Mouse (Mus musculus) kidney, adult 18-20 months (tissue): ENCODE measurements at regions not wholly inside any gene's neighbourhood (a gene's known extent, or its start where the extent isn't known, plus 50 kb on each side); places are given as distances from the start of the nearest gene placed in this dataset.

Experiments
- DNase-seq: peaks from one replicate; pipeline ENCODE4 v3.0.0; 2021

DNA sequence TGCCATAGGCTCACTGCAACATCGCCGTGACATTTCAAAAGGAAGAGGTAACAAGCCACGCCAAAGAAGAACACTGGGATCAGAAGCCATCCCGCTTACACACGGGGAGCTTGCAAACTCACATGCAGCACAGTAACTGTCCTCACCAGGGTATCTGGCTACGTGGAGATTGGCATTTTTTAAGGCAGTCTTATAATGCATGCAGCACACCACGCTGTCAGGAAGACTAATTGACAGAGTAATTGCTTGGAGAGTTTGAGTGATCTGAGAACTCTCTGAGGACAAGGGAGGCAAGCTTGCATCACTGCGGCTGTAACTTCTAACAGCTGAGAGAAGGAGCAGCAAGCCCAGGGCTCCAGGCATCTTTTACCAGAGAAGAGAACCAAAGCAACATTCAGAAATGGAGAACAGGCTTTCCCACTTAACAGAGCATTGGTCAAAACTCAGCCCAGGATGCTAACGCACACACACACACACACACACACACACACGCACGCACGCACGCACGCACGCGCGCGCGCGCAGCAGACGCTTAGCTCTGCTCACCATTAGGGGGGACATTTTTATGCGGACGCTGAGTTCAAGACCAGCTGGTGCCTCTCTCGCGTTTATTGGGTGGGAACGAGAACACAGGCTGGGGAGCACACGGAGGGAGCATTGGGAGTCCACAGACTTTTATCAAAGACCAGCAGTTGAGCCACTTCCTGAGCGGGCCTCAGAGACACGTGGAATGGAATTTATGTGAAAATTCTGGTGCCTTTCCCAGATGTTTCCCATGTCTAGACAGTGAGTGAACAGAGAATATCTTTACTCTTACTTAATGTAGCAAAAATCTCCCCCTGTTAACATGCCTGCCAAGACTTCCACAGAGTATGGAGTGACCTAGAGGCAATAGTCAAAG is 66.6 kb downstream of the 1700129C05Rik start:
- no peak for DNase-seq

DNA sequence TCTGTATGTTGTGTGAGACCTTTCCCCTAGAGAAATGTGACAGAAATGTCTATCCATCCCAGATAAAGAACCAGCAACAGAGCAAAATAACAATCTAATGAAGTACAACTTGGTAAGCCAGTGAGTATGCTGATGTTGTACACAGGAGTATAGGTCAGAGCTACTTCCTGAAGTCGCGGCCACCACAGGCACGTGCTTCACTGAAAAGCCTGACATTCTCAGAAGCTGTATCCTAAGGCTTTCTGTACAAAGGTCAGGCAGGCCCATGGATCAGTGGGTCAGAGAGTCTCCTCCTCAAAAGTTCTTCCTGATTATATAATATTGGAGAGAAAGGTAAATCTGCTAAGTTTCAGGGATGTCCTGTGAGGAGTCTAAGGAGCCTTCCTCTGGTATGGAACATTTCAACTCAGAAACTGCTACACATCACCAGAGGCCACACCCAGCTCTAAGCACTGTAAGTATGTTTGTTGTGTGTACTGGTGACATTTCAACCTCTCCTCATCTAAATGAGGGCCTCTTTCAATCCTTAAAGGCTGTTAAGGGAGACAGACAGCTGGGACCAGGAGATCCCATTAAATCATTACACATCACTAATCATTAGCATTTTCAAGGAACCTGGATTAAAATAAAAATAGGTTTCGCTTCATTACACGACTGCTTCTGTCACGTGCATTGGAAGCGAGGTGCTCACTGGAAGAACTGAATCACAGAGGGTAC is 70.2 kb downstream of the 1700129C05Rik start:
- no peak for DNase-seq

DNA sequence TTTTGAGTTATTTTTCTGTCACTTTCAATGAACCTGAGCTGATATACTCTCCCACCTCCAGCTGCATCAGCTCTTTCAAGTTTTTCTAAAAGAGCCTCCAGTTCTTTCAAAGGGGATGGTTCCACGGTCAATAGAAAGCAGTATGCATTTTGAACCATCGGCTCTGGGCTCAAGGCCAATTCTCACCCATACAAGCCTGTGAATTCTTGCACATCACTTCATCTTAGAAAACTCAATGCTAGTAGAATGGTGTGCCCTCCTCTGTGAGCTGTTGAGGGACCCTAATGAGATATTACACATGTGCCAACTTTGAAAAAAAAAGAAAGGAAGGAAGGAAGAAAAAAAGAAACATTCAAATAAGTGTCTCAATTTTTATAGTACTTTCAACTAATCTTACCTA is 72.6 kb downstream of the 1700129C05Rik start:
- DNase-seq = no peak

DNA sequence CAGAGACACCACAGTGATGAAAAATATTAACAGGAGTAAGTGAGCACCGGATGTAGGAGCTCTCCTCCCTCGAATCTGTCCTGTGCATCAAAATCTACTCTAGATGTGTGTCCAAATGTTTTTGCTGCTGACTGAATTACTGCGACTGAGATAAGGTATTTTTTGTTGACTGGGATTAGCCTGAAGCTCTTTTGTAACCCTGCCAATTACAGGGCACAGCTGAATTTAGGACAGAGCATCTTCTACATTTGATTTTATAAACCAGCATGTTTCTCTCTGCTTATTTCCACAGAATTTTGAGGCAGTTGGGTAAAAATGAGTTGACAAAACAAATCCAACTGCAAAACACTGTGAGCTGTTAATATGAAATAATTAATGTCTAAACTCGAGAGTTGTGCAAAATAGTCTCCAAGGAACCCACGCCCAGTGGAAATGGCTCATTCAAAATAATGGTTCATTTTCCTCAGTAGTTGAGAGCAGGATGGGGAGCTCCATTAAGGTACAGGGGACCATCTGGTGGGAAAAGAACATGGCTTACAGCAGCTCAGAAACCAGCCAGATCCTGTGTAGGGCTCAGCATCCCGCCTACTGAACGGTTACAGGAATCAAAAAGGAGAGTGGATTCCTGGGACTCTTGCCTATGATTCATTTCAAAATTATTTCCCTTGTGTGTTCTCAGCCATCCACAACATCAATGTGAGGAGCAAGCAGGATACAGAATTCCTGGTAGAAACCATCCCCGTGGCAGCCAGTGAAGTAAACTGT is 76.1 kb downstream of the 1700129C05Rik start:
- no peak for DNase-seq

DNA sequence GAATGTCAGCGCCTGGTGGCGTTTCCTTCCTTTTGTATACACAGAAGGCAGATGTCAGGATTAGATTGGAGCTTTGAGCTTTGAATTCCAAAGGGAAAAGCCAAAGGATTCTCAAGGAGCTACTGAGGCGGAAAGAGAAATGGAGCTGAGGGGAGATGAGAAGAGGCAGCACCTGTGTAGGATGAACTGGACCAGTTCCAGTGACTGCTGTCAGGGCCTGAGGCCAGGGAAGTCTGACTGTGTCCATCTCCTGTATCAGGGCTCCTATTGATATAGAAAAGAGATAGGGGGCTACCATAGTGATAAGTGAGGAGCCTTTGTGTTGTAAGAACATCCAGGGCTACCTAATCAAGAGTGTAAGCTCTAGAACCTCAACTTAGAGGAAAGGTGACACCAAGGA is 79.5 kb downstream of the 1700129C05Rik start:
- DNase-seq = no peak

DNA sequence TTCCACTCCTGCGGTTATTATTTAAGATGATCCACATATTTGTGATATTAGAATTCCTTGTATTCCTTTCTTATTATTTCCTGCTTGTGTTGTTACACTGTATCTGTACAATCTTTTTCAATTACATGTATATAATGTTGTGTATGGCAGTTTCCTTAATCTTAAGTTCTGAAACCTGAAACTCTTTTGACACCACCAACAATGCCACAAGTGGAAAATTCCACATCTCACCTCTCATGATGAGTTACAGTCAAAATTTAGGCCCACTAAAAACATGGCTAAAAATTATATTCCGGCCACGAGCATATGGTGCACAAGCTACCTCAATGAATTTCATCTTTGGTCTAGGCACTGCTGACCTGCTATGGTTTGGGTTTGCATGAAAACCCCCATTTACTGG is 85.9 kb downstream of the 1700129C05Rik start:
- DNase-seq = no peak

DNA sequence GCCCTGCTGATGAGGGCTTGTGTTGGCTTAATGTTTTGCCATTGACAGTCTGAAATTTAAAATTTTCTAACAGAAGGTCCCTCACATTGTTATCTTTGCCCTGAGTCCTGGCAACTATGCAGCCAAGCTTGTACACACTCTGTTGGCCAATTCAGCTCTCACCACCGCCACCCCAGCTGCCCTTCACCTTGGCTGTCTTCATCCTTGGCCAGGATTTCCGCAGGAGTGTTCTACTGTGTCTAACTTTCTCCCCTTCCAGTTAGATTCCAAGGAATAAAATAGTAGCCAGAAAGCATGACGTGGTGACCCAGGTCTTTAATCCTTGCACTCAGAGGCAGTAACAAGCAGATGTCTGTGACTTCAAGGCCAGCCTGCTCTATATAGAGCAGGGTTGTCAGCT is 87.4 kb downstream of the 1700129C05Rik start:
- DNase-seq = peak; percentile 10

DNA sequence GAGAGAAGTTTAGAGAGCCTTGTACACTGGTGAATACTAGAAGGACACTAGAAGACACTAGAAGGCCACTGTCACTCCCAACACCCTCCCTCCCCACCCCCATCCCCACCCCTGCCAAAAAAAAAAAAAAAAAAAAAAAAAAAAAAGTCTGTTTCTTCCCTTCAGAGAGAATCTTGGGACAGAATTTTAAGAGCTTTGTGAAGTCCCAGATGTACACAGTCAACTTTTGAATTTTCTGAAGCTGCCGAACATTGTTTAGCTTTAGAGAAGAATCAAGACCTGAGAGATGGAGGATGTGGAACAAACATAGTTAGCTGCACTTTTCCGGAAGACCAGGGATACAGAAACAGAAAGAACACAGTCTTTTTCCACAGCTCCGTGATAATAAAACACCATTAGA is 90.3 kb downstream of the 1700129C05Rik start:
- no peak for DNase-seq

DNA sequence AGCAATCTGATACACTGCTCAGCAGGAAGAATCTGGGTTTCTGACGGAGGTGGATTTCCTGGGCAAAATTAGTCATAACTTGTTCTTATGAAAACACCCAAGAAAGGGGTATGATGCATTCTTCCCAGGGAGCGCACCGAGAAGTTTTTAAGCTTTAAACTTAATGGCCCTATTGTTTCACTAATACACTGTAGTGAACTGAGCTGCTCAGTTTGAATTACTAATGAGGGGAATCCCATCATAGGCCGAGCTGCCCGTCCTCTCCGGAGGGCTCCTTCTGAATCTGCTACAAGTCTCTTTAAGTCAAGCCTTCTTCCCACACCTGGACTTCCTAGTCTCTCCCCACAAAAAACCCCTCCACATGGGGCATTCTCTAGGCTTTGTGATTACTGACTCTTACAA is 91.2 kb downstream of the 1700129C05Rik start:
- DNase-seq = no peak

DNA sequence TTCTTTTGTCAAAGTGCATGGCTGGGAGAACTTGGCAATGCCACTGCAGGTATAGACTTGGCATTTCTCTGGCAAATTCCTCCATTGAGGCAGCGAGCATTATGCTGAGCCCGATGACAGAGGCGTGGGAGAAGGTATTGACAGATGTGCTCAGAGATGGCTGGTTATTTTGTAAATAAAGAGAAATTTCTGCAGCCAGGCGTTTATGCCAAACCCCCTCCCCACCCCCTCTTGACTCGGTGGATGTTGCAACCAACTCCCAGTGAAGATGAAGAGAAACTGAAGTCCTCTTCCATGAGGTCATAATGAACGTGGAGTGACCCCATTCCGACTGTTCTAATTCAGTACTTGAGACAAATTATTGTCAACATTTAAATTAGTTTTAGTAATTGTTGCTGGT is 97.0 kb downstream of the 1700129C05Rik start:
- no peak for DNase-seq

DNA sequence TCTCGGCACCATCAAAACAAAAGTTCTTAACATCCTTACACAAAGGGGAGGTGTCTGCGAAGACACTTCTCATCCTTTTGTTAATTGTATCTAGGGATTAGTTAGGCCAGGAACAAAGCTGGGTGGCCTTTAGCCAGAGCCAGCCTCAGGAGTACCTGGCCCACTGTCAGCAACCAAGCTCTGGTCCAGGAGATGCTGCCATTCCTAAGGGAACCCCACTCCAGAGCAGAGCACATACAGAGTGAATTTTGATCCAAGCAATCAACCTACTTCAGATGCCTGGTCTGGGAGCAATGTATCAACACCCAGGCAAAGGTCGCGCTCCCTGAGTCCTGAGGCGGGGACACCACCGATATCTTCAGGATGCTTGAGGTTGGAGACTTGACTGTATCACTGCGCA is 97.5 kb downstream of the 1700129C05Rik start:
- no peak for DNase-seq

DNA sequence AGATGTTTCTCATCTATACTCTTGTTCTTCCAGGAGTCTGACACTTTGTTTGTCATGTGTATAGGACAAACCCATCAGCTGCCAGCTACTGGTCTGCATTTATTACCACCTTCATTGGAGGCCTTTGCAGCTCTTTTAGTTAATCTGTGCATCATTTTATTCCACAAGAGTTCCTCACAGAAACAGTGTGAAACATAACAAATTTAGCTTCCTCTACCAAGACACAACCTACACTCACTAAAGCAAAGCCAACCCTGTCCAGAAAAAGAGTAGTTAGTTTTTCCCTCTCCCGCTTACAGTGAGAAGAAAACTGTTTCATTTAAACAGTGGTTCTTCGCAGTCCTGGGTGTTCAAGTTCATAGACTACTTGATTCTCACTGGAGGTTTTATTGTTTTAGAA is 100.5 kb downstream of the 1700129C05Rik start:
- no peak for DNase-seq

DNA sequence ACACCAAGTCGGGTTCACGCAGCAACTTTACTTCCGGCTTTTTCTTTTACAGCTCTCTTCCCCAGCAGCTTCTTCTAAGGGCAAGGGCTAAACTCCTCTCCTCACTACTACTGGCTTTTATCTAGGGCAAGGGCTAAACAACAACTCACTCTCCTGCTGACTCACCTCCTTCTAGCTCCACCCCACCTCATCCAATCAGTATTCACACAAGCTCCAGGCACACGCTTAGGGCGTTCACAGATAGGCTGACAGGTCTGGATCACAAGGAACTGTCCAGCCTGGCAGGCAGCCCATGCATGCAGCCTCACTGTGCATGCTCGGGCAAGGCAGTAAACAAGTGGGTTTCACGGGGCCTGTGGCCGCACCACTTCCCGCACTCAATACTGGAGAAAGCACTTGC is 116.9 kb downstream of the 1700129C05Rik start:
- DNase-seq = peak; percentile 69

DNA sequence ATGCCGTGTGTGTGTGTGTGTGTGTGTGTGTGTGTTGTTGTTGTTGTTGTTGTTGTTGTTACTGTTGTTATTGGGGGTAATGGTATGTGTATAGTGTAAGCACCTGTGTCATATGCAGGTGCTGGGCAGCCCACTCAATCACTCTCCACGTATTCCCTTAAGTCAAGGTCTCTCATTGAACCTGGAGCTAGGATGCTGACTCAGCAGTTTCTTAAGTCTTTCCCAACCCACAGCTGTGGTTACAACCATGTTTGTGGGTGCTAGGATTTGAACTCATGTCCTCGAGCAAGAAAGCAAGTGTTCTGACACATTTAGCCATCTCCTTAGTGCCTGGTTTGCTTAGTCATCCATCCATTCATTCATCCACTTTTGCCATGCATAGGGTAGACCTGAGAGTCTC is 133.2 kb downstream of the 1700129C05Rik start:
- DNase-seq = no peak

DNA sequence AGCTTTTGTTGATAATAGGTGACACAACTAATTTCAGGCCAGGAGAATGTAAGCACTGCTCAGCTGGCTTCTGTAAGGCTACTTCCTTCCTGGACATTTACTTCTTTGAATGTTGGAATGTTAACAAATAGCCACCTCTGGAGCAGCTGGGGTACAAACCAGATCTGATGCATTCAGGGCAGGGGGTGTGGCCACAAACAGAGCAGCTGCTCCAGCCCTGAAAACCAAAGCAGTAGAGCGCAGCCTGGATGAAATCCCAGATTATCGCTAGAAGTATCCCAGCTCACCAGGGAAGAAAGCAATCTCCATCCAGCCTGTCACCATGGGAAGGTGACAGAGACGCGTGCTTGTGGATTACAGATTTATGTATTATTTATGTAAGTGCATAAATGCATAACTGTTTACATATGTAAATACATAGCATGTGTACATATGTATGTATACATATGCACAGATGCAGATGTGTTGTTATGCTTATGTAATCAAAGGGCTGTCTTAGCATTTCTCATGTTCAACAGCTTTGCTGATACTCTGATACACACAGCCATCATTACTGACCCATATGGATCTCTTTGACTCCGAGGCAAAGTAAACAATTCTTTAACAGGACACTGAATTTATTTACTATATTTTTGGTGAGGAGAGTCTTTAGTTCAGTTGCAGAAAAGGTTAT is 143.5 kb downstream of the 1700129C05Rik start:
- DNase-seq = no peak

DNA sequence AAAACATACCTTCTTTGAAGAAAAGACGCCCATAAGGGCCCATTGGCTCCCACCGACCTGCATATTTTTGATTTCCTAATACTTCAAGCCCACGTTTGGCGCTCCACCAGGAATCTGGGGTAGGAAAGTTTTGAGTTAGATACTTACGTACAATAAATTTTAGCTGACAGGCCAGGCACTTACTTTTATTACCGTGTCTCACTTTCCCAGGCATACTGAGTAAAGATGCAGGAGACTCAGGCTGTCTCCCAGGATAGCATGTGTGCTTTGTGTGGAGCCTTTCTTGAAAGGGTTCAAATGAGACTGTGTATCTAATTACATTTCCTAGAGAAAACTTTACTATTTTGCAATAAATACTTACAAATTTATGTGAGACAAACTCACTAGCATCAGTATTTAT is 147.7 kb downstream of the 1700129C05Rik start:
- DNase-seq = no peak

DNA sequence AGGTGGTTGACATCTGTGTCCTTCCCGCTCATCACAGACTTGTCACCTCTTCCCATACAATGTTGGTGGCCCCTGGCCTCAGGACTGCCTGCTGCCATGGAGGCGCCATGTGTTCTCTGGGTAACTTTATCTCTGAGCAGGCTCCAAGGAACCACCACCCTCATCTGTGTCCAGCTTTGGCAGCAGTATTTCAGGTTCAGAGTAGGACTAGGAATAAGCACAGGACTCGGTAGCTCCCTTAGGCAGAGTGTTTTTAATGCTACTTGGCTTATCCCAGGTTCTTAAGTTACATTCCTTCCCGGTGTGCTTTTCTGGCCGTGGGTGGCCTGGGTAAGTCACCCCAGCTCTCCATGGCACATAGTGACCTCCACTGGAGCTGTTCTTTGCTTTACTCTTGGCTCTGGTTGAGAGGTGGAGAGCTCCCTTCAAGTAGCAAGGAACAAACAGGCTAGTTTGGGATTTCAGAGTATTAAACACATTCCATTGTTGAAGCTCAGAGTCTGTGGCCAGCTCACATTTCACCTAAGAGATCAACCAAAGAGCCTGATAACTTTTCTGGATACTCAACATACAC is 153.0 kb downstream of the 1700129C05Rik start:
- DNase-seq = no peak

DNA sequence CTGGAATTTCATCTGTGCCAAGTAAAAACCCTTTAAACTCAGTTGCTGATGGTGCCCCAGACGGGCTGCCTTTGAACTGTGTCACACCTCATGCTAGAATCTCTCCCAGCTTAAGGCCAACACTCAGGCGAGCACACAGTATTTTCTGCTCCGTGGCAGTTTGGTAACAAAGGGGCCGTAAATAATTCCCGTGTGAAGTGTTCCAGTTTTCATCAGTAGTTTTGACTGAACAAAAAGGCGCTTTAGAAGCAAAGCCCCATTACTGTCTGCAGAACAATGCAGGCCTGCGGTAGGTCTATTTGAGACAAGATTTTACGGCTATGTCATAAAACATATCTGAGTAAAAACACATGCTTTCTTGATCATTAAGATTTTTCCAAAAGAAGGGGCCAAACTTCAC is 155.0 kb downstream of the 1700129C05Rik start:
- no peak for DNase-seq

DNA sequence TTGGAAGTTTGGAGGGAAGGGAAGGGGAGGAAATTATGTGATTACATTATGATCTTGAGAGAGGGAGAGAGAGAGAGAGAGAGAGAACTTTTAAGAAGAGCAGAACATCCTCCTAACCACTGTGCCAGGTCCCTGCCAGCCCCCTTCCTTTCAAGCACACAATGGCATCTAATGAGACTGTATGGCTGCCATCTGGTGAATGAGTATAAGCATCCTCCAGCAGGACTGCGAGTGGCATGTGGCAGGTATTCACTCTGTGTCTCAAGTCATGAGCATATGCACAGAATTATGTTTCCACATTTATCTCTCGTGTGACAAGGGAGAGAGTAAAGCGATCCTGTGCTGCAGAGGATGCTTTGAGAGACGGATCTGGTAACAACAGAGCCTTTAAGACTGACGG is 156.9 kb downstream of the 1700129C05Rik start:
- no peak for DNase-seq

DNA sequence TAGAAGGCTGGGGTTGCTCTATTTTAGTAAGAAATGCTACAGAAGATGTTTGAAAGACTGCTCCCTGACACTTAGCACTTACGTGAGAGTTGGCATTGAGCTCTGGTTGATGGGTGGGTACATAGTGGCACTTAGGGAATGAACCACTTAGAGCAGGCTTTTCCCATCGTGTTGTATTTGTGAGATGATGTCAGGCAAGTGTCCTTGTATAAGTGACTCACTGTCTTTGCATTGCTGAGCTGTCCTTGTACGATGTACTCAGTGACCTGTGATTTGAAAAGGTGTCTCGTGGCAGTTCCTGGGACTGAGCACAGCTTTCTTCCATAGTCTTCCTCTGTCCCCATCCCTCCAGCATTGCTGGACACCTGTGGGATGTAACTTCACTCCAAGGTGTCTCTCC is 165.9 kb downstream of the 1700129C05Rik start:
- no peak for DNase-seq

DNA sequence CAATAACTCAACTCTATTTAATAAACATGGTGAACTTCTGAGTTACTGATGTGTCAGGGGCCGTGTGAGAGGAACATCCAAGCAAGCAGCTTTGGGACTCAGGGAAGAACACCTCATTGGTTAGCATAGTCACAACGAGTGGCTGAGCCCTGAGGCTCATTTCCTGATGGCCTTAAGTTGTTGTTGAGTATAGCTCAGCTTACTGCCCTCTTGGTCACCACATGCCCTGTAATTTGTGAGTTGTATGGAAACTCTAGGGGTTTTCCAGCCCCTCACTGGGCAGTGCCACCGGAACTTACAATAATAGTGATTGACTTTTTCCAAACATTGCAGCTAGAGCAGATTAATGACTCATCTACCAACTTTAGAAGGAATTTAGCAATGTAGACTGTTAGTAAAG is 173.4 kb downstream of the 1700129C05Rik start:
- no peak for DNase-seq

DNA sequence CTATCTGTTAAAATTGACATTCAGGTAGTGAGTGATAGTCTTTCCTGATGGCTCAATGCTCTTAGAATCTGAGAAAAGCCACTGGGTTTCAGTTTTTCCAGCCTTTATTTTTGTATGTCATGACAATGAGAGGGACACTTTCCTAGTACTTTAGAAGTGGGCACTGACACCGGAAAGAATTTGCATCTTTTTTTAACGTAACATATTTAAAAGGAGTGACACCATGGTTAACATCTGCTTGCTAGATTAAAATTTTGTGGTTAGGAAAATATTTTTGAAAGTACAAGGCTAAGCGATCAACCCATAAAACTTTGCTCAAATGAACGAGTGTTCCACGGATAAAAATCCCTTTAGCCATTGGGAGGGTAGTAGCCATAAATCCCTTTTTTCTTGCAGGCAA is 174.7 kb downstream of the 1700129C05Rik start:
- DNase-seq = no peak

DNA sequence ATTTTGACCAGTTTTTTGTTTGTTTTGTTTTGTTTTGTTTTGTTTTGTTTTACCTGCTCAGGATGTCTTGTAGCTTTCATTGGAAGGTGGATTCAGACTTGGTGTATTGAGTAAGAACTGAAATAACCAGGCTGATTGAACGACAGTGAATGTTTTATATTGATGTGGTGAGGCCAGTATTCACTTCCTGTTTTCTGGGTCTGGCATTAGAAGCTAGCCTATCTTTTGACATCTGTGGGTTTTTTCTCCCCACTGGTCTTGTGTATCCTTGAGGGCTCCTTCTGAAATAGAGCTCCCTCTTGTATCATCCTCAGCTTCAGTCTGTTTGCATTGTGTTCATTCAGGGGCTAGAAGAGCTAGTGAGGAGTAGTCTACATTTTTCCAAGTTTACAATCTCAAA is 175.5 kb downstream of the 1700129C05Rik start:
- no peak for DNase-seq
